Mouse (Mus musculus): ENCODE data around the gene Gsdmc4. TPM values are rescaled to one million over a fixed set of nuclear protein-coding genes. Genes with fewer than 3 reads are reported as not detected.
"Not testable (repeated sequence)": the region's sequence is repeated elsewhere in the genome, so short reads cannot be mapped to it uniquely, and the experiment has no call there.

Gsdmc4 gene
- polyA plus RNA-seq, 1 experiment = not detected

DNA sequence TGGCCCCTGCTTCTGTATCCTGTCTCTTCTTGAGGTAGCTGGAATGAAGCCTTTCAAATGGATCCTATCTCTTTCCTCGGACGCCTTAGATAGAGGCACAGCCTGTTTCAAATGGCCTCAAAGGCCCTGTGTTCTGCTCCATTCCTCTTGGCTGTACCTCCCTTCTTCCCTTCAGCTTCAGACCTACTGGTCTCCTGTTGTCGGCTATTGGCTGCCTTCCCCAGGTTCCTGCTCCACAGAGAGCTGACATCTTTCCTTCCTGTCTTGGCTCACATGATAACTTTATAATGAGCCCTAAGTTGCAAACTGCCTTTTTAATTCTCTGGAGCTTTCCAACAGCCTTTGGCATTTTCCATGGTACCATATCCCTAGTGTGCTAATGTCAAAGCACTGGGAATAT lies 14.1 kb upstream of the Gsdmc4 start:
- H3K4me1 ChIP-seq (ENCODE audit: control insufficient read depth, insufficient read depth, low read length) = no peaks in the 10 kb centered on the region
- TF ChIP-seq POLR2A (IDR thresholded peaks at IDR 0.05; ENCODE audit: borderline replicate concordance, insufficient read depth, low read length) = no peak
- TF ChIP-seq CTCF (IDR thresholded peaks at IDR 0.05; ENCODE audit: borderline replicate concordance, insufficient read depth, low read depth, low read length) = no peak
- no peak overlapping the region for H3K4me3 ChIP-seq (replicated peaks; ENCODE audit: insufficient read depth, low read depth, low read length)
- no peak overlapping the region for H3K27ac ChIP-seq (ENCODE audit: insufficient read depth, low read length)
- DNase-seq = peak; percentile 21 to 51
- 26% methylated on average over 3 of the region's 3 CpGs for WGBS
- H3K27me3 ChIP-seq (ENCODE audit: control insufficient read depth, insufficient read depth, low read length) = no peaks in the 10 kb centered on the region

DNA sequence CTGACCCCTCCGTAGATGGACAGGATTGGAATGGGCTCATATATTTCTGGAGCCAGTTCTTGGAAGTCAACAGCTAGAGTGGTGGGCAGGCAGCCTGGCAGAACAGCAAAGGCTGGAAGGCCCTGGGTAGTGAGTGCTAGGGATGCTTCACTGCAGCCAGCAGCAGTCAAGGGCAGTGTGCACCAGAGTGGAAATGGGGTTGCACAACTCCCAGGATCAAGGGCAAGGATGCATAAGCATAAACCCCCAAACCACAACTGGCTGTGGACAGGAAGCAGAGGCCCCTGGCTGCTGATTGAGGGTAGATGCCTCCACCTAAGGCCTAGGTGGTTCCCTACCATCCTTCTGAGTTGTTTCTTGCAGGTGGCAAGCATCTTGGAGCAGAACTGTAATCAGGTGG lies 12.4 kb upstream of the Gsdmc4 start:
- TF ChIP-seq POLR2A (IDR thresholded peaks at IDR 0.05; ENCODE audit: borderline replicate concordance, insufficient read depth, low read length) (no peak), CTCF (IDR thresholded peaks at IDR 0.05; ENCODE audit: borderline replicate concordance, insufficient read depth, low read depth, low read length) (no peak)
- no peak overlapping the region for H3K4me3 ChIP-seq (replicated peaks; ENCODE audit: insufficient read depth, low read depth, low read length)
- no peak for DNase-seq
- H3K27me3 ChIP-seq (ENCODE audit: control insufficient read depth, insufficient read depth, low read length) = no peaks in the 10 kb centered on the region
- H3K4me1 ChIP-seq (ENCODE audit: control insufficient read depth, insufficient read depth, low read length) = no peaks in the 10 kb centered on the region
- no peak overlapping the region for H3K27ac ChIP-seq (ENCODE audit: insufficient read depth, low read length)
- whole genome bisulfite sequencing = 71% methylated on average over 1 of the region's 1 CpGs

DNA sequence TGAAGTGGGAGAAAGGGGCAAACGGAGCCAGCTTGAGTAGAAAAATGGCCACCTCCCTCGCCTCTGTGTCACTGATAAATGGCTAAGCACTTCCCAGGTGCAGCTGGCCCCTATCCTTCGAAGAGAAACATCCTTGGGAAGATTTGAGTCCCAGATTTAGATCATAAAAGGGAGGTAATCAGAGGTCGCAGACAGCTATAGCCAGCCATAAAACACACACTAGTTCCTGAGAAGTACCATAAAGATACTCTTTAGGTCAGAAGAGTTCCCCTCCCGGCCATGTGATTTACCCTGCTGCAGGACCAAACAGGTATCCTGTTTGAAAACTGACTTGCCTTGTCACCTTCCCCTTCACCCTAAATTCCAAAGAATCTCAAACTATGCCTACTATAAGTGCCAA lies 9.5 kb upstream of the Gsdmc4 start:
- not testable (repeated sequence) for H3K4me3 ChIP-seq (replicated peaks; ENCODE audit: insufficient read depth, low read depth, low read length); H3K27ac ChIP-seq (ENCODE audit: insufficient read depth, low read length); H3K27me3 ChIP-seq (ENCODE audit: control insufficient read depth, insufficient read depth, low read length); H3K4me1 ChIP-seq (ENCODE audit: control insufficient read depth, insufficient read depth, low read length); DNase-seq
- 83% methylated on average over 3 of the region's 5 CpGs for WGBS

DNA sequence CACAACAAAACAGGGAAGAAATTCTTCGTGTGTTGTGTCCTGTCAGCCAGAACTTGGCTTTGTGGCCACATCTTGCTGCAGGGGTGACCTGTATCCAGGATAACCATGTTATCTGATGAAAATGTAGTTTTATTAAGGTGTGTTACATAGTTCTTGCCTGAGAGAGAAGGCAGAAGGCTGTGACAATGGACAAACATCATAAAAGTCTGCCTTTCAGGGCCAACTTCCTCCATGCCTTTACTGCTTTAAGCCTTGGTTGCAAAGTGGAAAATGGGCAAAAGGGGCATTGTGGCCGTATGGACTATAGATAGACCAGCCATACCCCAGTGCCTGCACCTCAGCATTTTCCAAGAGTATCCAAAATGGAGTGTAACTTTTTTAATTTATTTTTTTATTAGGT lies 7.6 kb upstream of the Gsdmc4 start:
- 76% methylated on average over 2 of the region's 2 CpGs for whole genome bisulfite sequencing
- not testable (repeated sequence) for H3K27me3 ChIP-seq (ENCODE audit: control insufficient read depth, insufficient read depth, low read length)

DNA sequence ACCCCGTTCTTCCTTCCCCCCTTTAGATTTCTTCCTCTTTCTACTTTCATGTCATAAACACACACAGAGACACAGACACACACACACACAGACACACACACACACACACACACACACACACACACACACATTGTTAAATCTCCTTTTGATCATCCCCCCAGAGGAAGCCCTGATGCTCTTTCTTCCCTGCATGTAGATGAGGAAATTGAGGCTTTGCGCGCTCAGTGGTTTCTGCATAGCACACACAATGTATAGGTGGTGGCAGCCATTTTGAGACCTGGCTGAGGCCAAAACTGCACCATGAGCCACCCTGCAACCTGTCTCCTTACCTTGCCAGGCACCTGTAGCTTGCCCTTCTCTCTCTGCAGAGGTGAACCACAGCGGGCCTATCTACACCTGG lies 4.5 kb upstream of the Gsdmc4 start:
- 86% methylated on average over 4 of the region's 4 CpGs for WGBS
- H3K4me1 ChIP-seq (ENCODE audit: control insufficient read depth, insufficient read depth, low read length); H3K27me3 ChIP-seq (ENCODE audit: control insufficient read depth, insufficient read depth, low read length); H3K4me3 ChIP-seq (replicated peaks; ENCODE audit: insufficient read depth, low read depth, low read length); H3K27ac ChIP-seq (ENCODE audit: insufficient read depth, low read length); DNase-seq: not testable (repeated sequence)

More for the DNA sequence above, 7.6 kb upstream of the Gsdmc4 start:
- not testable (repeated sequence) for H3K27ac ChIP-seq (ENCODE audit: insufficient read depth, low read length); H3K4me3 ChIP-seq (replicated peaks; ENCODE audit: insufficient read depth, low read depth, low read length); H3K4me1 ChIP-seq (ENCODE audit: control insufficient read depth, insufficient read depth, low read length); DNase-seq

DNA sequence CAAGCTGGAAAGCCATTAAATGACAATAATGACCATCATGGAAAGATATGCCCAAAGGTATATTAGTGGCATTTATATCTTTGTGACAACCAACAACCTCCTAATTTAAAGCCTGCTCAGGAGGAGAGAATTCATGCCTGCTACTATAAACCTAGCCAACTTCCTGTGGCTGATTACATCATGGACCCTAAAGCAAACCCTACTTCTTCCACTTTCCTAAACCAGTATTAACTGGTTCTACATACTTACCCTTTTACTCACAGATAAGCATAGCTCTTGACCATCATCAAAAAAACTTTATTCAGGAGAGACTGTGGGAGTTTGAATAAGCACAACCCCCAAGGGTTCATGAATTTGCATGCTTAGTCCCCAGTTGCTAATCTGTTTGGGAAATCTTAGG lies 2.2 kb downstream of the Gsdmc4 start:
- H3K27ac ChIP-seq (ENCODE audit: insufficient read depth, low read length); H3K27me3 ChIP-seq (ENCODE audit: control insufficient read depth, insufficient read depth, low read length); H3K4me1 ChIP-seq (ENCODE audit: control insufficient read depth, insufficient read depth, low read length); H3K4me3 ChIP-seq (replicated peaks; ENCODE audit: insufficient read depth, low read depth, low read length); DNase-seq: not testable (repeated sequence)

DNA sequence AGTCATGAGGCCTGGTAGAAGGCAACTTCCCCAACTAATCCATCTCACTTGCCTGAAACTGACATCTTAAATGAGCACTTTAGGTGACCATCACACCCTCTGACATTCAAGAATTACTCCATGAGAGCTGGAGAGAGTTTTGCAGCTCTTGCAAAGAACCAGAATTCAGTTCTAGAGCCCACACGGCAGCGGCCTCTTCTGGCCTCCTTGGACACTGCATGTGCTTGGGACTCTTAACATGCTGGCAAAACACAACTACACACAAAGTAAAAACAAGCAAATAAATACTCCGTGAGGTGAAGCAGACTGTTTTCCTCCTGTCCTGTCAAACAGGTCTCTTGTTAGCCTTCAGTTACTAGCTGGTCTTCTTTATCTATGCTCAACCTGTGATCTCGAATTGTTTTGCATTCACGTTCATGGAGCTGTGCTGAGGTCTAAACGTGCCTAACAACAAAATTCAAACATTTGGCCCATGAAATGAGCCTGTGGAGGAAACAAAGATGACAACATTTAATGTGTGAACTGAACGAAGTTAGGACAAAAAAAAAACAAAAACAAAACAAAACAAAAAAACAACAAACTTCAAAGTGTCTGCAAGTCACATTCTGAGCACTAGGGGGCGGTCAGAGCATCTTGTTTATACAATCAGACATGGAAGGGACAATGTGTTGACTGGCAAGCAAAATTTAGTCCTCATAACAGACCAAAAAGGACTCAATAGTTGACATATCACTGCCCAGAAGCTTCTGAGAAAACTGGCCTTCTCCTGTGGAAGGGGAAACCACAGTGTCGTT lies 16.3 kb downstream of the Gsdmc4 start:
- 34% methylated on average over 9 of the region's 9 CpGs for WGBS
- not testable (repeated sequence) for H3K4me1 ChIP-seq (ENCODE audit: control insufficient read depth, insufficient read depth, low read length); H3K4me3 ChIP-seq (replicated peaks; ENCODE audit: insufficient read depth, low read depth, low read length); H3K27ac ChIP-seq (ENCODE audit: insufficient read depth, low read length); H3K27me3 ChIP-seq (ENCODE audit: control insufficient read depth, insufficient read depth, low read length)
- peak; percentile 59 for TF ChIP-seq CTCF (IDR thresholded peaks at IDR 0.05; ENCODE audit: borderline replicate concordance, insufficient read depth, low read depth, low read length)
- peak; percentile 12 to 37 for DNase-seq

DNA sequence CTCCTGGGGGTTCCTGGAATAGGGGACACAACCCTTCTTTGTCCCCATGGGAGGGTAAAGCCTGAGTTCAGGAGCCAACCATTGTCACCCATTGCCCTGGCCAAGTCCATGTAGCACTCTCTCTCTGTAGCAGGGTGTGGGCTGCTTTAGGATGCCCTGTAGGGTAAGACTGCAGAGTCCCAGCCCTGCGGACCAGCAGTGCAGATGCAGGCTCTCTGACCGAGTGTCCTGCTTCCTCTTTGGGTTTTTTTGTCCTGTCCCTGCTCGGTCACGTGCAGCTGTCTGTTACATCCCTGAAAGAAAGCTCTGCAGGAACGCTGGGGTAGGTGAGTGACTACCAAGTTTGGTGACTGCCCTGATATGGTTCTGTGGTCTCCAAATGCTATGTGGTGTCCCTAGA lies 23.7 kb downstream of the Gsdmc4 start:
- DNase-seq = not testable (repeated sequence)
- WGBS = 57% methylated on average over 5 of the region's 5 CpGs

DNA sequence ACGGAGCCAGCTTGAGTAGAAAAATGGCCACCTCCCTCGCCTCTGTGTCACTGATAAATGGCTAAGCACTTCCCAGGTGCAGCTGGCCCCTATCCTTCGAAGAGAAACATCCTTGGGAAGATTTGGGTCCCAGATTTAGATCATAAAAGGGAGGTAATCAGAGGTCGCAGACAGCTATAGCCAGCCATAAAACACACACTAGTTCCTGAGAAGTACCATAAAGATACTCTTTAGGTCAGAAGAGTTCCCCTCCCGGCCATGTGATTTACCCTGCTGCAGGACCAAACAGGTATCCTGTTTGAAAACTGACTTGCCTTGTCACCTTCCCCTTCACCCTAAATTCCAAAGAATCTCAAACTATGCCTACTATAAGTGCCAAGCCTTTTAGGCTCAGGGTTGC lies 24.1 kb downstream of the Gsdmc4 start:
- not testable (repeated sequence) for DNase-seq; H3K4me3 ChIP-seq (replicated peaks; ENCODE audit: insufficient read depth, low read depth, low read length); H3K27me3 ChIP-seq (ENCODE audit: control insufficient read depth, insufficient read depth, low read length); H3K27ac ChIP-seq (ENCODE audit: insufficient read depth, low read length); H3K4me1 ChIP-seq (ENCODE audit: control insufficient read depth, insufficient read depth, low read length)
- no CpG with 5 or more reads among the region's 5 CpGs for WGBS

More for the DNA sequence above, 23.7 kb downstream of the Gsdmc4 start:
- H3K27me3 ChIP-seq (ENCODE audit: control insufficient read depth, insufficient read depth, low read length); H3K4me3 ChIP-seq (replicated peaks; ENCODE audit: insufficient read depth, low read depth, low read length); H3K4me1 ChIP-seq (ENCODE audit: control insufficient read depth, insufficient read depth, low read length); H3K27ac ChIP-seq (ENCODE audit: insufficient read depth, low read length): not testable (repeated sequence)

DNA sequence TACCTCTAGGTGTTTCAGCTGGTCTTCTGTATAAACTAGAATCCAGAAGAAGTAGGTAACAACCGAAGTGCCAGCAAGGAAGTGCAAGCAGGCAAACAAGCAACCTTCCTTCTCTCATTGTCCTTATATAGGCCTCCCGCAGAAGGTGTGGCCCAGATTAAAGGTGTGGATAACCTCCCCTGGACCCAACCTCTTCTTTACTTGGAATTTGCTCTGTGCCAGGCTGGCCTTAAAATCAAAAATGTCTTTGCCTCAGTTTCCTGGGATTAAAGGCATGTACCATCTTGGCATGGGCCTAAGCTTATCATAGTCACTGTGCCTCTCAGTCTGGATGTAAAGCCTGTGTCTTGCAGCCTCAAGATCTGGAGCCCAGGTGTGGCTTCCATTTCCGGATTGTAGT lies 33.6 kb downstream of the Gsdmc4 start, which contains the start of gene Gsdmc3:
Gene Gsdmc3 (minus strand): TSS at position 101 of the 400 bp plus-strand sequence.
- not testable (repeated sequence) for H3K4me1 ChIP-seq (ENCODE audit: control insufficient read depth, insufficient read depth, low read length); H3K27ac ChIP-seq (ENCODE audit: insufficient read depth, low read length); H3K4me3 ChIP-seq (replicated peaks; ENCODE audit: insufficient read depth, low read depth, low read length); H3K27me3 ChIP-seq (ENCODE audit: control insufficient read depth, insufficient read depth, low read length); DNase-seq
- WGBS = 91% methylated on average over 1 of the region's 3 CpGs

DNA sequence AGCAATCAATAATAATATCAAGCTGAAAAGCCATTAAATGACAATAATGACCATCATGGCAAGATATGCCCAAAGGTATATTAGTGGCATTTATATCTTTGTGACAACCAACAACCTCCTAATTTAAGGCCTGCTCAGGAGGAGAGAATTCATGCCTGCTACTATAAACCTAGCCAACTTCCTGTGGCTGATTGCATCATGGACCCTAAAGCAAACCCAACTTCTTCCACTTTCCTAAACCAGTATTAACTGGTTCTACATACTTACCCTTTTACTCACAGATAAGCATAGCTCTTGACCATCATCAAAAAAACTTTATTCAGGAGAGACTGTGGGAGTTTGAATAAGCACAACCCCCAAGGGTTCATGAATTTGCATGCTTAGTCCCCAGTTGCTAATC lies 35.9 kb downstream of the Gsdmc4 start:
- not testable (repeated sequence) for H3K4me3 ChIP-seq (replicated peaks; ENCODE audit: insufficient read depth, low read depth, low read length); H3K4me1 ChIP-seq (ENCODE audit: control insufficient read depth, insufficient read depth, low read length); H3K27ac ChIP-seq (ENCODE audit: insufficient read depth, low read length); DNase-seq; H3K27me3 ChIP-seq (ENCODE audit: control insufficient read depth, insufficient read depth, low read length)

DNA sequence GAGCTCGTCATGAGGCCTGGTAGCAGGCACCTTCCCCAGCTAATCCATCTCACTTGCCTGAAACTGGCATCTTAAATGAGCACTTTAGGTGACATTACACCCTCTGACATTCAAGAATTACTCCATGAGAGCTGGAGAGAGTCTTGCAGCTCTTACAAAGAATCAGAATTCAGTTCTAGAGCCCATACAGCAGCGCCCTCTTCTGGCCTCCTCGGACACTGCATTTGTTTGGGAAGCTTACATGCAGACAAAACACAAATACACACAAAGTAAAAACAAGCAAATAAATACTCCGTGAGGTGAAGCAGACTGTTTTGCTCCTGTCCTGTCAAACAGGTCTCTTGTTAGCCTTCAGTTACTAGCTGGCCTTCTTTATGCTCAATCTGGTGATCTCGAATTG lies 50.1 kb downstream of the Gsdmc4 start:
- not testable (repeated sequence) for H3K27ac ChIP-seq (ENCODE audit: insufficient read depth, low read length); DNase-seq; H3K4me1 ChIP-seq (ENCODE audit: control insufficient read depth, insufficient read depth, low read length); H3K4me3 ChIP-seq (replicated peaks; ENCODE audit: insufficient read depth, low read depth, low read length); H3K27me3 ChIP-seq (ENCODE audit: control insufficient read depth, insufficient read depth, low read length)
- WGBS = 47% methylated on average over 5 of the region's 5 CpGs

All from cerebellum, adult 2 months (tissue).